Mouse (Mus musculus): Measurements from ENCODE around the gene Atg9a.

GRCm38 (mm10) chr1:75142301-75143261 is 49.4 kb downstream of the Atg9a start, which contains the start of the genes Cnppd1 and Retreg2:
- TF ChIP-seq EP300 (optimal IDR thresholded peaks at IDR 0.05): no peak
- TF ChIP-seq CTCF (IDR thresholded peaks at IDR 0.05; ENCODE audit: low read depth): peak; percentile 71

Data from stomach, postnatal 0 days (tissue).